Comparison of ENCODE assay signal across 23 mouse cellular contexts in the genomic region with DNA sequence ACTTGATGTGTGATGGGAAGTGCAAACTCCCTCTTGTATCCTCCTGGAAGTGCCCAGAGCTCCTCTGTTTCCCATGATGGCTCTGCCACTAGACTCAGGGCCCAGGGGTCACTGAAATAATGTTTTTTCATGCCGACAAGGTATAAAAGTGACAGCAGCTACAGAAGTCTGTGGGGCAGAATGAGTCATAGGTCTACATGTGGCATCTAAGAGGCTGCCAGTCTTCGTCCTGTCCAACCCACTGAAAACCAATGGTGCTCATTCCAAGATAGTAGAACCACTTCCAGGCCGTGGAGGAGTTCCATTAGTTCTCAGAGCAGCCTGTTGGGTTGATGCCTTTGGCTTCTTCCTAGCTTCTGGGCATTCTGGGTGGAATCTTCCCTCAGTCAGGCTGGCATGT.
DNase-seq lines count a peak whose midpoint lies in the region; ATAC-seq and TF ChIP-seq lines count a peak whose summit lies in the region.
"Had no signal": no experiment of that assay in that cellular context is flagged by ENCODE, and none has a peak within 500 bp of the region (broad histone marks: within the 10 kb centered on the region; RNA-seq: fewer than 3 reads in every experiment).

No protein-coding gene starts in this region.

- DNase-seq in adrenal gland, adult (ENCODE audit: inconsistent age in 2 of 2, low spot score in 1 of 2) = peak; percentile 20 to 62
- DNase-seq in adrenal gland, postnatal 10 days = no peak
- DNase-seq in cerebellum, adult 9-10 months = peak; percentile 50
- no peak for DNase-seq in cerebellum, adult 11 months
- no peak for DNase-seq in kidney, postnatal 36 days
- no peak for DNase-seq in ovary, postnatal 14 days (ENCODE audit: low spot score)
- DNase-seq: layer of hippocampus, postnatal 36 days; right cerebral cortex, postnatal 25 days; spleen, adult 18-20 months had no signal

- no peak for TF ChIP-seq POLR2A in myocyte (IDR thresholded peaks at IDR 0.05; ENCODE audit: insufficient read length, low read depth)

- no peak for ATAC-seq in kidney, embryonic 15.5 days (replicated peaks; ENCODE audit: low FRiP score)
- ATAC-seq: forebrain, embryonic 16.5 days; hindbrain, embryonic 16.5 days; liver, embryonic 12.5 days; midbrain, embryonic 13.5 days had no signal

- H3K4me3 ChIP-seq in kidney, embryonic 15.5 days (replicated peaks) = no peak overlapping the region
- no peak overlapping the region for H3K4me3 ChIP-seq in myocyte
- H3K4me3 ChIP-seq: erythroblast, embryonic 14.5 days; heart, adult 2 months; heart, embryonic 12.5 days; hindbrain, embryonic 10.5 days; liver, embryonic 12.5 days; midbrain, embryonic 13.5 days; neural tube, embryonic 15.5 days had no signal

- 0 out of 2 replicates have a peak overlapping the region, but pooled peaks have one; percentile 45 for H3K27ac ChIP-seq in kidney, embryonic 15.5 days
- H3K27ac ChIP-seq: heart, adult 2 months; hindbrain, embryonic 10.5 days; liver, embryonic 12.5 days; midbrain, embryonic 13.5 days; neural tube, embryonic 15.5 days had no signal

- no peaks in the 10 kb centered on the region for H3K79me2 ChIP-seq in myocyte (ENCODE audit: control insufficient read depth, insufficient read depth)

- H3K9me3 ChIP-seq in kidney, embryonic 15.5 days (replicated peaks) = no peaks in the 10 kb centered on the region
- H3K9me3 ChIP-seq: G1E; heart, embryonic 12.5 days; hindbrain, embryonic 10.5 days; liver, embryonic 12.5 days; megakaryocyte, embryonic 14.5 days; midbrain, embryonic 13.5 days; neural tube, embryonic 15.5 days had no signal

- peaks cover 17% of the 10 kb centered on the region; the same call in 1 of the 2 replicates for H3K4me1 ChIP-seq in kidney, embryonic 15.5 days
- H3K4me1 ChIP-seq: liver, embryonic 12.5 days had no signal

- no peak overlapping the region for H3K9ac ChIP-seq in kidney, embryonic 15.5 days
- H3K9ac ChIP-seq: heart, embryonic 12.5 days; liver, embryonic 12.5 days; liver, postnatal 0 days; midbrain, embryonic 13.5 days; neural tube, embryonic 15.5 days had no signal

- no peaks in the 10 kb centered on the region for H3K36me3 ChIP-seq in kidney, embryonic 15.5 days
- no peaks in the 10 kb centered on the region for H3K36me3 ChIP-seq in myocyte (ENCODE audit: control insufficient read depth, insufficient read depth)
- H3K36me3 ChIP-seq: G1E; heart, embryonic 12.5 days; hindbrain, embryonic 10.5 days; liver, embryonic 12.5 days; midbrain, embryonic 13.5 days; neural tube, embryonic 15.5 days had no signal

- no peak overlapping the region for H3K4me2 ChIP-seq in kidney, embryonic 15.5 days
- H3K4me2 ChIP-seq in myocyte (ENCODE audit: low read depth) = peak overlapping the region; percentile 38
- H3K4me2 ChIP-seq: heart, embryonic 12.5 days; liver, embryonic 12.5 days; midbrain, embryonic 13.5 days; neural tube, embryonic 15.5 days had no signal

- 80% methylated on average over 3 of the region's 3 CpGs for WGBS in kidney, embryonic 15.5 days

- no peak overlapping the region for H3ac ChIP-seq in myocyte (ENCODE audit: control insufficient read depth, insufficient read length)

- H3K27me3 ChIP-seq in kidney, embryonic 15.5 days = no peaks in the 10 kb centered on the region
- peaks cover 17% of the 10 kb centered on the region for H3K27me3 ChIP-seq in myocyte (ENCODE audit: control insufficient read depth, insufficient read depth, insufficient read length)
- H3K27me3 ChIP-seq: heart, embryonic 12.5 days; liver, embryonic 12.5 days; midbrain, embryonic 13.5 days; neural tube, embryonic 15.5 days had no signal

TF ChIP-seq in myocyte, 11 proteins besides CTCF, POLR2A, EP300 and RAD21:
- TF ChIP-seq MYOG (IDR thresholded peaks at IDR 0.05; ENCODE audit: control insufficient read depth in 1 of 3, insufficient read depth in 1 of 3, insufficient read length in 2 of 3, low read depth in 2 of 3) (no peak), CEBPB (IDR thresholded peaks at IDR 0.05; ENCODE audit: insufficient read depth, poor library complexity, severe bottlenecking) (no peak), E2F4 (IDR thresholded peaks at IDR 0.05; ENCODE audit: insufficient read depth) (no peak), SRF (IDR thresholded peaks at IDR 0.05; ENCODE audit: control insufficient read depth, insufficient read length, low read depth) (no peak), USF1 (IDR thresholded peaks at IDR 0.05; ENCODE audit: low read depth) (no peak), MYOD1 (IDR thresholded peaks at IDR 0.05; ENCODE audit: control insufficient read depth in 1 of 3, insufficient read length in 2 of 3, low read depth in 2 of 3) (no peak), TCF12 (IDR thresholded peaks at IDR 0.05; ENCODE audit: insufficient read depth, poor library complexity, severe bottlenecking) (no peak), TCF3 (IDR thresholded peaks at IDR 0.05; ENCODE audit: insufficient read length, low read depth) (no peak)

Comparison
In these comparisons a context has a peak if more than half of its experiments do, and no peak if none do; other contexts are left out.
1. DNase-seq: peak in adrenal gland, adult (2 of 2) and cerebellum, adult 9-10 months (single experiment); none in adrenal gland, postnatal 10 days (single experiment), cerebellum, adult 11 months (single experiment), kidney, postnatal 36 days (0 of 2) and ovary, postnatal 14 days (single experiment).